Mouse (Mus musculus): ENCODE results near the gene Ddx41.
A peak's percentile ranks its signal among the peaks of the same experiment; 100 is the strongest.

Gene Ddx41

DNA sequence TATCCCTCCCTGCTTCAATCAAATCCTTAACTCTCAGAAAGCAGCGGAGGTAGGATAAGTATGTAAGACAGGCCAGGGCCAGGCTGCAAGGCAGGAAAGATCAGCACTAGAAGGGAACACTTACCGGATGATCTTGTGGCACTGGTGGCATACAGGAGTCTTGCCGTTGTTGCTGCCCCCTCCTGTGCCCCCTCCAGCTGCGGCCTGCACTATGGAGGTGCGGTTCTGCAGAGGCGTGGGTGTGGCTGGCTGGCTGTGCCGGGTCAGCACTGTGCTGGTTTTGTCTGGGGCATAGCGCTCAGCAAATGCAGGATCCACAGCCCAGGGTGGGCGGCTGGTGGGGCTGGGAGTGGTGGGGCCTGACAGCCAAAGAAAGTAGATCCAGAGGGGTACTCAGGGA lies 30.6 kb downstream of the Ddx41 start:
- DNase-seq: no peak

DNA sequence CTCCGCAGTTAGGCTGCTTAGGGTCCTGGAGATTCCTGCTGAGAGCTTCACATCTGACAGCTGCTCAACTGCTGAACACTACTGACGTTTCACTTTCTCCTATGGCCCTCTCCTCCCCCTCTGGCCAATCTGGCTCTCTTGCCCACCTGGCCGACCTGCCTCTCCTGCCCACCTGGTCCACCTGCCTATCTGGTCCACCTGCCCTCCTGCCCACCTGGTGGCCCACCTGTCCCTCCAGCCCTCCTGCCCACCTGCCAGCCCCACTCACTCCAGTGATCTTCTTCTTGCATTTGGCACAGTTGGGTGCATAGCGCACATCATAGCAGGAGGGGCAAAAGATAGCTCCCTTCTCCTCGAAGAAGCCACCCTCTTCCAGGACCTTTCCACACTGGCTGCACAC lies 32.1 kb downstream of the Ddx41 start:
- DNase-seq: no peak

DNA sequence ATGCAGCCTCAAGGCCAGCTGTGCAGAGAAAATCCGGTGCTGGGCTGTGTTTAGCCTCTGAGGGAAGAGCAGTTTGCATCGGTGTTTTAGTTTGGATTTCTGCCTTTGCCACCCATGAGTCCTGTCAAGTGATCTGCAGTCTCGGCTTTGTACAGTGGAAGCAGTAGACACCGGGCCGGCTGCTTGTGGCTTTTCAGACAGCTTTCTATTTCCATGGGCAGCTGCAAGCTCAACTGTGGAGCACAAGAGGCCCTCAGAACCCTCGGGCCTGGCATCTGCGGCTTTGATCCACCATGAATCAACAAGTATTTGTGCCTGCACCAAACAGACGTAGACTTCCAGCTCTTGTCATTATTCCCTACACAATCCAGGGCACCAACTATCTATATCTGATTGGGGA lies 34.1 kb downstream of the Ddx41 start:
- no peak for DNase-seq

DNA sequence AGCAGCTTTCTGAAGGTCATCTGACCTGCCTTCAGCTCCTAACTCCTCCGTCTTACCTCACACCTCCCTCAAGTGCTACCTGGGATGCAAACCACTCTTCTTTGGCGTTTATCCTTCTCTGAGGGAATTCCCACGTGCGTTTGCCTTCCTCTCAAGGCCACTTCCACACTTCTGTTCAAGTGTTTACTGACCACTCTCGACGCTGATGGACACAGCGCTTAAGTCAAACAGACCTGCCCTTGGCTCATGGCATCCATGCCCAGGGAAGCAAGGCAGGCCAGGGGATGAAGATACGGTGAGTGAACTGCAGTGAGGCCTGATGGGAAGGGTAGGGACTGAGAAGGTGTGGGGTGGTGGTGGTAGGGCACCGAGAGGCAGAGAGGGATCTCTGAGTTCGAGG lies 35.9 kb downstream of the Ddx41 start:
- no peak for DNase-seq

DNA sequence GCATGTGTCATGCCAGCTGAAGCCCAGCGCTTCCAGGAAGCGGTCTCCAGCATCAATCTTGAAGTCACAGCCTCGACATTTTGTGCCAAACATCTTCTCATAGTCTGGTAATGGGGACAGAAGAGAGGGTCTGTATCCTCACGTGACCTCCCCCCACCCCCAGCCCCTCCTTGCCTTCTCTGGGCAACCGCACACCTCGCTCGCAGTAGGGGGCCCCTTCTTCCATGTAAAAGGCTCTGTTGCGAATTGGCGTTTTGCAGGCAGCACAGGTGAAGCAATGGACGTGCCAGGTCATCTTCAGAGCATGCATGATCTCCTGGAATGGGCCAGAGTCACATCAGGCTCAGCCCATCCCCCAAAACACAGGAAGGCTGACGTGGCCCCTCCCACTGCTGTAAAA lies 37.6 kb downstream of the Ddx41 start:
- DNase-seq: no peak

DNA sequence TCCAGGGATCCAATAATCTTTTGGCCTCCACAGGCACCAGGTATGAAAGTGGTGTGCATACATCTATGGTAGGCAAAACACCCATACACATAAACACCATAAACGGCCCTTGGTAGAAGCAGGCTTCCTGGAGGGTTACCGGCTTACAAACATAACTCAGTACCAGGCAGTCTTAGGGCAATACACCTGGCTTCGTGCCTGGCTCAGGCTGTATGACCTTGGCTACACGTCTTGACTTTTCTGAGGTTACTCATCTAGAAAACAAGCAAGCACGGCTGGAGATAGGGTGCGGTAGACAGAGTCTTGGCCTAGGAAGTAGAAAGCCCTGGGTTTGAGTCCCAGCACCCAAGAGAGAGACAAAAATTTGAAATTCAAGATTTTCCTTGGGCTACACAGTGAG lies 39.8 kb downstream of the Ddx41 start:
- no peak for DNase-seq

DNA sequence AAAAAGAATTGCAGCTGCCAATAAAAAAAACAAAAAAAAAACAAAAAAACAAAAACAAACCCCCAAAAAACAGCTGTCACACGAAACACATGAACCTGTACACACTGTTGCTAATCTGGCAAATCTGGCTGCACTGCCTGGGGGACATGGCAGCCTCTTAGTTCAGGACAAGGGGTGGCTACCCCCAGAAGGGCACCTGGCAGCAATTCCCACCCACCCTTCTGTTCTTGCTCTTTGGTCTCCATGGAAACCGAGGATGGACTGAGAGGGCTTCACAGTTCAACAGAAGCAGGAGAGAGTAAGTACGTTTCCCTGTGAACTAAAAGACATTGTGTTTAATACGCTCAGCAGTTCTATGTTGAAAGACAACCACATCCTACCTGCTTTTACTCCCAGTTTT lies 40.8 kb downstream of the Ddx41 start:
- DNase-seq: no peak

DNA sequence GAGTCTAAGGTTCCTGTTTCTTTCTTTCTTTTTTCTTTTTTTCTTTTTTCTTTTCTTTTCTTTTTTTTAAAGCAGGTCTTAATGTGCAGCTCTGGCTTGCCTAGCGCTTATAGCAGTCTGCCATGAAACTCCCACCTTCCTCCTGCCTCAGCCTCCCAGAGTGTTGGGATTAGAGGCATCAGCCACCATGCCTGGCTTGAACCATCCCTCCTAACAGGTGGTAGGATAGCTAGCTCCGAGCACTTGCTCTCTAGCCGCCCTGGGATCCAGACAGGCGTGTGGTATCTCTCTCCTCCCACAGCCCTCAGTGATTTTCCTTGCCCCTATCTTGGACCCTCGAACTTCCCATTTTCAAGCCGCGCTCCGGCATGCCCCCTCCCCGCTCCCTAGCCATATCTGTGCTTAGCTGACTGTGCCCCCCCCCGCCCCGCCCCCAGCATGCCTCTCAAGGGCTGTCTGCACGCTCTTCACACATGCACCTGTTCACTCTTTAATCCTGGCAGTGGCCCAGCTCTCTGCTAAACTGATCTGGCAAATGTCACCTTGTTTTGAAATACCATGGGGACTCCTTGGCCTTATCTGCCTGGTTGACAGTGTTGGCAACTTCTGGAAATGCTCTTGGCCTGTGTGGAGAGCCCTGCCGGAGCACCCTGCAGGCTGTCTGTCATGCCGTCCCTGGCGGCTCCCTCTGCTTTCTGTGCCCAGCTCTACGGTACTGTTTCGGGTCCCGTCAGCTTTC lies 41.4 kb downstream of the Ddx41 start:
- peak; percentile 90 for DNase-seq

DNA sequence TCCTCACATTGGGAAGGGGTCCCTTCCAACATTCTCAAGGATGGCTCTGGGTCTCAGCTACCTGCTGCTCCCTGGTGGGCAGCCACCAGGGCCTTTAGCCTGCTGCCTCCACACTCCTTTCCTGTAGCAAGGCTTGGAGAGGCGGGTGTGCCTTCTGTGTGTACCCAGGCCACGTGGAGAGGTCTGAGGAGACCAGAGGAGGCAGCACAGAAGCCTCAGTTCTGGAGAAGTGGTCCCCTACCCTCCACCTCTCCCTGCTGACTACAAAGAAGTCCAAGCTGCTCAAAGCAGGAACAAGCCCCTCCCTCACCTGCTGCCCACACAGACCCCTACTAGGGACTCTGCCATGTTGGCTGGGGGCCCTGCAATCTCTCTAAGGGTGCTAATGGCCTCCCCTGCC lies 42.2 kb downstream of the Ddx41 start:
- no peak for DNase-seq

DNA sequence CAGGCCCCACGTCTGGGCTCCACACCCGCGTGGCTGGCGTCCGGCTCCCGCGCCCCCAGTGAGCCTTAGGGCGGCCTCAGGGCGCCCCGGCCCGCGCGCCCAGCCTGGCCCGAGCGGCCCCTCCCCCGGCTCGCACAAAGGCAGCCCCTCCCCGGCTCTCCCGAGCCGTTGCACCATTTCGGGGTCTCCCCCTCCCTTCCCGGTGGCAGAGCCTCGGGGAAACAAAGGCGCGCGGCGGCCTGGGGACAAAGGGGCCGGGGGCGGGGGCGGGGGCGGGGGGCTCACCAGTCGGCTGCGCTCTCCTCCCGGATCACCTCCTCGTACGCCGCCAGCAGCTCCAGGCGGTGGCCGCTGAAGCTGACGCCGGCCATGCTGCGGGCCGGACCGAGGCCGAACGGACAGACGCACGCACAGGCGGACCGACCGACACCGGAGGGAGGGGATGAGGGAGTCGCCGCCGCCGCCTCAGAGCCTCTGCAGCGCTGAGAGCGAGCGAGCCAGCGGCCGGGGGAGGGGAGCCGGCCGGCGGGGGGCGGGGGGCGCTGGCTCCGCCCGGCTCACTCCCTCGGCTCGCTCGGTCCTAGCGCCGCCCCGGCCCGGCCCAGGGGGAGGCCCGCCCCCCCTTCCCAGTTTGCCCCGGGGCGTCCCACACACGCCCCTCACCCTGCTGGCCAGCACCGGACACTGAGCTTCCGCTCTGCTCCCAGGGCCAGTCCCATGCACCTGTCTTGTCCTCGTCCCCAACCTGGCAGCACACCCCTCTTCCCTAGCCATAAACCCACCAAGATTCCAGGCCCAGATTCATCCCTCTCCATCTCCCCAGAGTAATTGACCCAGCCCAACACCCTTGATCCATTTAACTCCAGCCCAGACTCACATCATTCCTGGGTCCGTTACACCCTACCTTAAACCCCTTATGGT lies 48.6 kb downstream of the Ddx41 start, which contains the start of gene Dbn1:
TSS of gene Dbn1 (minus strand) at position 534 of the 921 bp plus-strand sequence.
- no peak for DNase-seq

DNA sequence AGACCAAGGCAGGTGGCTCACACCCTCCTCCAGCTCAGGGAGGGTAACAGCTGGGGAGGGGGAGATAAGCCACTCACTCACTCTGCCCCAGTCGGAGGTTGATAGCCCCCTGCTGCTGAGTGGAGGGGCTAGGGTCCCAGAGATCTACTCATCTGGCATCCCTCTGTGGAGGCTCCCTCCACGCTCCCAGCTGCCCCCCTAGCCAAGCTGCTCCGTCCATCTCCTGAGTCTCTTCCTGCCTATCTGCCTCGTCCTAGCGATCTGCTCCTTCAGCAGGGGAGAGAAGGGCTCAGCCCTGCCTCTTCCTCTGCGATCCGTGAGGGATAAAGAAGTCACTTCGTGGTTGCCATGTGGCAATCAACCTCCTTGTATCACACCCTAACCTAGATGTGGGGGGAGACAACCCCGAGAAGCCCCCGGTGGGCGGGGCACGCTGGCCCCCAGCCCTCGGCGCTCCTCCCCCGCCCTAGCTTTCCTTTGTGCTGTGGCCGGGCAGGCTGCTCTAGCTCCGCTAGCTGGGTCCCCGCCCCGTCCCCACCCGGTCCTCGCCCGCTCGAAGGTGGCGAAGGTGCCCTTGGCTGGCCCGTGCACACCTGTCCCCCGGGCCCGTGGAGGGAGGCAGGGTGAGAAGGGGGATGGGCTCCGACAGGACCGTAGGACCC lies 49.4 kb downstream of the Ddx41 start:
- DNase-seq: no peak

DNA sequence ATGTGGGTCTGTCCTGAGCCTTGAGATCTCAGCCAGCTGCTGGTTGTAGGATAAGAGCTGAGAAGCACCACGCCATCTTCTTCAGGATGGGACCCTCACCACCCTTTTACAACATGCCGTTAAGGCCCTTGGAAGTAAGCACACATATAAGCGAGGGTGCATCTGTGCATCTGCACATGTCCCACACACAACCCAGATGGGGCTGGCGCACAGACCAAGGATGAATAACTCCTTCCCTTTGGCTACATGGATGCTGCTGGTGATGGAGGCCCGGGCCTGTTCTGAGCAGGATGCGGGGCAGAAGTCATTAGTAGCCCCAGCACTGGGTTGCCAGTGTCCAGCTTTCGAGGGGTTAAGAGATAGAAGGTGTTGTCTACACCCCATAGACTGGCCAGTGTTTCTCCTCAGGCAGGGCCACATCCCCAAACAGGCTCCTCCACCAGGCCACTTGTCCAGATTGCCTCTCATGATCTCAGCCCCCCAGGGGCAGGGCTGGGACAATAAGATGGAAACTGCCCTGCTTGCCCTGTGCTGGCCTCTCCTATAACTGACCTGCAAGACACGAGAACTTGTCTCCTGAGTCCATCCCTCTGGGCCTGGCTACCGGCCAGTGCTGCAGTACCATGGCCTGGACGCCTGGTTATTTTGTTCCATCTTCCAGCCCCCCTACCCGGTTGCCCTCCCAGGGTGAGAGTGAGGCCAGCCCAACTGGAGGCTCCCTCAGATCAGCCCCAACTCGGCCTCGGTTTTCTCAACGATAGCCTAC lies 50.2 kb downstream of the Ddx41 start:
- no peak for DNase-seq

DNA sequence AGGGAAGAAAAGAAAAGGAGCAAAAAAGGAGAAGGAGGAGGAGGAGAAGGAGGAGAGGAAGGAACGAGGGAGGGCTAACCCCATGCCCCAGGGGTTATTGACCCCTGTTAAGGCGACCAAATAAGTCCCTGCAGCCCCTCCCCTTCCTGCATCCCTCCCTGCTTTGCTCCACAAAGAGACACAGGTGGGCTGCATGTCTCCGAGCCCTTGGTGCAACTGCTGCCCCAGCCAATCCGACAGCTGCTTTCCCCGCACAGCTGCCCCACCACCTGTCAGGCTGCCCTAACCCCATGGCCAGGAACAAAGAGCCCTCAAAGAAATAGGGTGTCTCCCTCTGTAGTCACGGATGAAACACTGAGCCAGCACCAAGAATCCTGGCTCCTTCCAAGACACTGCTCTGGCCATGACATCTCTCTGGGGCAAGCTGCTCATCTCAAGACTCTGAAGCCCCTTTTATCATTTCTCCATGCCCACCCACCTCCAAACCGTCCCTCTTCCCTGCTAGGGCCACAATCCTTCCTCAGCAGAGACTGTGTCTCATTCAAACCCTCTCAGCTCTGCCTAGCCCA lies 51.9 kb downstream of the Ddx41 start:
- DNase-seq: no peak

DNA sequence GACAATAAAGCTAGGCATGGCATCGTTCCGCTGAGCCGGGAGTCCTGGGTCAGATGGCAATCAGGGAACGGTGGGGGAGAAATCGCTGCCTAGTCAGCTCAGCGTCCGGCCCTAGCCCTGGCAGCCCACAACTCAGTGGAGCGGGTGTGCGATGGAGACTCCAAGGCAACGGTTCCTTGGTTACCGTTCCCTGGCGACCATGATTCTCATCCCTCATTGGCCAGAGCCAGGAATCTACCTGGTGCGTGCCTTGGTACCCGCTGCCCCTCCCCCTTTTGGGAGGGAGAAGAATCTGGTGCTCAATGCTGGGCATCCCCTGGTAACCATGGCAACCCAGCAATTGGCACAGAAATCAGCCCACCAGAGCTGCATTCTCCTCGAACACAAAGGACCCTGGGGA lies 52.9 kb downstream of the Ddx41 start:
- DNase-seq: no peak

DNA sequence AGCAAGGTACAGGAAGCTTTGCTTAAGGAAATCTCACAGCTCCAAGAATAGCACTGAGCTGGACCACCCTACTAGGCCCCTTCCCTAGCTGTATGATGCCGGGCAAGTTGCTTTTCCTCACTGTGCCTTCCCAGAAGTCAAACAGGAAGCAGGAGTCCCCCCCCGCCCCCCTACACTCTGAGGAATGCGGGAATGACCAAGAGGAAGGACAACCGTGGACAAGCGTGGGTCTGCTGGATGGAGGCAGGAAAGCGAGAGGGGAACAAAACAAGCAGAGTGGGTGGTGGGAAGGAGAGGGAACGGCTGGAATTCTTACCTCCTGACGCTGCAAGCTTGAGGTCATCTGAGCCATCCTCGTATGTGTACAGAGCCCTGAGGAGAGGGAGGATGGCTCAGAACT lies 53.4 kb downstream of the Ddx41 start:
- DNase-seq: no peak

DNA sequence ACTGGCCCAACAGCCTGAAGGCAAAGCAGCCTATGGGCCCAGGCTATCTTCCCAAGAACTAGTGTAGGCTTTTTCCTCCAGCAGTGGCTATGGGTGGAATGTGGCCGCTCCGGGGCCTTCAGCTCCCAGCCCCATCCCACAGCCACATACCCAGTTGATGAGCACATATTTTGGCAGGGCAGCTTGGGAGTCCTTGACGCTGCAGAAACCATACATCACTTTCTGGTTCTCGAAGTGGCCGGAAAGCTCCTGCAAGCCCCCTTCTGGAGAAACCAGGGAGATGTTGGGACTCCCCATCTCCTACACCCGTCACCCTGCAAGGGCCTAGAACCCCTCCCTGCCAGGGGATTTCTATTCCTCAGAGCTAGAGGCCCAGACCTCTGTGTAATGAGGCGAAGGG lies 53.9 kb downstream of the Ddx41 start:
- no peak for DNase-seq
